ENCODE assay signal across 24 mouse cellular contexts in genomic region chr1:34038571-34038970, GRCm38 (mm10).
A peak's percentile ranks its signal among the peaks of the same experiment; 100 is the strongest.
DNase-seq lines count a peak whose midpoint lies in the region; ATAC-seq and TF ChIP-seq lines count a peak whose summit lies in the region.
"Had no signal": no experiment of that assay in that cellular context is flagged by ENCODE, and none has a peak within 500 bp of the region (broad histone marks: within the 10 kb centered on the region; RNA-seq: fewer than 3 reads in every experiment).

No protein-coding gene starts in this region.

- H3K27ac ChIP-seq in forebrain, embryonic 12.5 days = no peak overlapping the region
- no peak overlapping the region for H3K27ac ChIP-seq in forebrain, embryonic 16.5 days (ENCODE audit: low read length)
- H3K27ac ChIP-seq in hindbrain, embryonic 12.5 days = no peak overlapping the region
- H3K27ac ChIP-seq in hindbrain, embryonic 14.5 days = no peak overlapping the region
- H3K27ac ChIP-seq in ES-E14 (ENCODE audit: insufficient read depth, low read depth, low read length, poor library complexity, severe bottlenecking) = peak overlapping the region; percentile 55
- H3K27ac ChIP-seq: forebrain, embryonic 10.5 days; heart, adult 2 months; heart, embryonic 10.5 days; hindbrain, embryonic 13.5 days; hindbrain, postnatal 0 days had no signal

- ATAC-seq in forebrain, embryonic 12.5 days (ENCODE audit: low FRiP score) = peak; percentile 27; the same call in 1 of the 2 replicates
- no peak for ATAC-seq in forebrain, embryonic 16.5 days
- ATAC-seq in hindbrain, embryonic 12.5 days (ENCODE audit: low FRiP score) = 0 out of 2 replicates have a peak, but pooled peaks have one; percentile 41
- no peak for ATAC-seq in hindbrain, embryonic 14.5 days (ENCODE audit: low FRiP score)
- ATAC-seq: activated CD4-positive, CD25-positive, alpha-beta regulatory T cell, adult 4 months; forebrain, postnatal 0 days; hindbrain, postnatal 0 days; inflammation-experienced regulatory T-cells, adult 6 months; intestine, embryonic 16.5 days had no signal

- no peak overlapping the region for H3K4me3 ChIP-seq in forebrain, embryonic 12.5 days (replicated peaks)
- H3K4me3 ChIP-seq in forebrain, embryonic 16.5 days (replicated peaks; ENCODE audit: low read length) = no peak overlapping the region
- no peak overlapping the region for H3K4me3 ChIP-seq in hindbrain, embryonic 12.5 days
- no peak overlapping the region for H3K4me3 ChIP-seq in hindbrain, embryonic 14.5 days (replicated peaks; ENCODE audit: low read length)
- H3K4me3 ChIP-seq in ES-E14 (ENCODE audit: insufficient read depth in 1 of 2, low read depth in 1 of 2, low read length in 2 of 2, poor library complexity in 1 of 2, severe bottlenecking in 1 of 2) = no peak overlapping the region
- H3K4me3 ChIP-seq: forebrain, embryonic 10.5 days; heart, adult 2 months; heart, embryonic 10.5 days; hindbrain, embryonic 13.5 days had no signal

- no peaks in the 10 kb centered on the region for H3K27me3 ChIP-seq in forebrain, embryonic 12.5 days
- H3K27me3 ChIP-seq in forebrain, embryonic 16.5 days (replicated peaks; ENCODE audit: control insufficient read depth, insufficient read depth, low read length) = no peaks in the 10 kb centered on the region
- H3K27me3 ChIP-seq in hindbrain, embryonic 12.5 days = no peaks in the 10 kb centered on the region
- no peaks in the 10 kb centered on the region for H3K27me3 ChIP-seq in hindbrain, embryonic 14.5 days (ENCODE audit: control insufficient read depth, insufficient read depth, low read length)
- H3K27me3 ChIP-seq: hindbrain, embryonic 13.5 days had no signal

- no peak overlapping the region for H3K9ac ChIP-seq in forebrain, embryonic 12.5 days
- H3K9ac ChIP-seq in forebrain, embryonic 16.5 days (replicated peaks; ENCODE audit: low read depth, low read length) = no peak overlapping the region
- H3K9ac ChIP-seq in hindbrain, embryonic 12.5 days = no peak overlapping the region
- no peak overlapping the region for H3K9ac ChIP-seq in hindbrain, embryonic 14.5 days
- H3K9ac ChIP-seq in ES-E14 (ENCODE audit: insufficient read depth, low read depth, low read length, poor library complexity, severe bottlenecking) = no peak overlapping the region
- H3K9ac ChIP-seq: forebrain, postnatal 0 days; hindbrain, embryonic 13.5 days had no signal

- 90% methylated on average over 7 of the region's 7 CpGs for WGBS in forebrain, embryonic 12.5 days
- 93% methylated on average over 7 of the region's 7 CpGs for WGBS in forebrain, embryonic 16.5 days
- WGBS in hindbrain, embryonic 12.5 days = 95% methylated on average over 7 of the region's 7 CpGs
- WGBS in hindbrain, embryonic 14.5 days = 94% methylated on average over 7 of the region's 7 CpGs

- 0 out of 2 replicates have a peak, but pooled peaks cover 3% of the 10 kb centered on the region for H3K9me3 ChIP-seq in forebrain, embryonic 12.5 days
- H3K9me3 ChIP-seq in forebrain, embryonic 16.5 days (ENCODE audit: control insufficient read depth, low read length) = no peaks in the 10 kb centered on the region
- no peaks in the 10 kb centered on the region for H3K9me3 ChIP-seq in hindbrain, embryonic 12.5 days (replicated peaks)
- H3K9me3 ChIP-seq in hindbrain, embryonic 14.5 days (ENCODE audit: control insufficient read depth, low read length) = no peaks in the 10 kb centered on the region
- no peaks in the 10 kb centered on the region for H3K9me3 ChIP-seq in ES-E14 (ENCODE audit: control insufficient read depth, insufficient read depth, low read depth, low read length)
- H3K9me3 ChIP-seq: forebrain, embryonic 10.5 days; heart, embryonic 10.5 days; hindbrain, embryonic 13.5 days had no signal

- H3K4me1 ChIP-seq in forebrain, embryonic 12.5 days = peaks cover 23% of the 10 kb centered on the region
- H3K4me1 ChIP-seq in forebrain, embryonic 16.5 days (replicated peaks; ENCODE audit: control insufficient read depth, insufficient read depth, low read length) = peaks cover 9% of the 10 kb centered on the region
- H3K4me1 ChIP-seq in hindbrain, embryonic 12.5 days = peaks cover 24% of the 10 kb centered on the region
- 0 out of 2 replicates have a peak, but pooled peaks cover 6% of the 10 kb centered on the region for H3K4me1 ChIP-seq in hindbrain, embryonic 14.5 days (replicated peaks; ENCODE audit: control insufficient read depth, insufficient read depth, low read length)
- peaks cover 0 to 27% of the 10 kb centered on the region in 2 experiments; a peak in 3 of 4 replicates for H3K4me1 ChIP-seq in ES-E14 (ENCODE audit: control insufficient read depth in 2 of 2, insufficient read depth in 2 of 2, low read length in 2 of 2, poor library complexity in 1 of 2)

- no peak for DNase-seq in hindbrain, embryonic 14.5 days (ENCODE audit: low spot score)
- DNase-seq in ES-E14 (ENCODE audit: low read depth, low spot score) = peak; percentile 47
- DNase-seq in ZHBTc4 (ENCODE audit: low read depth, low spot score) = peak; percentile 87
- DNase-seq in urinary bladder, postnatal 10 days (ENCODE audit: low spot score) = no peak
- no peak for DNase-seq in right cerebral cortex, postnatal 10 days (ENCODE audit: low spot score in 2 of 2)
- DNase-seq: adrenal gland, adult 8-10 months; adrenal gland, postnatal 25 days; cerebellum, adult 18-20 months; cerebellum, adult 9-10 months; cerebellum, postnatal 14 days; forebrain, postnatal 0 days; gastrocnemius, postnatal 25 days; heart, adult 2 months; kidney, adult 18-20 months had no signal

- in situ Hi-C loops in ES-E14 (cut with MboI; ENCODE audit: low sequenced_read_pairs in 2 of 2, unreplicated experiment in 2 of 2) = no loop called here

- H3K36me3 ChIP-seq in forebrain, embryonic 12.5 days (replicated peaks) = no peaks in the 10 kb centered on the region
- no peaks in the 10 kb centered on the region for H3K36me3 ChIP-seq in forebrain, embryonic 16.5 days (ENCODE audit: control insufficient read depth, insufficient read depth)
- H3K36me3 ChIP-seq in hindbrain, embryonic 12.5 days = no peaks in the 10 kb centered on the region
- H3K36me3 ChIP-seq in hindbrain, embryonic 14.5 days (replicated peaks; ENCODE audit: control insufficient read depth, insufficient read depth) = no peaks in the 10 kb centered on the region
- H3K36me3 ChIP-seq in ES-E14 (ENCODE audit: control insufficient read depth, insufficient read depth, low read length, poor library complexity, severe bottlenecking) = peaks cover 6% of the 10 kb centered on the region; the same call in 1 of the 2 replicates
- H3K36me3 ChIP-seq: heart, embryonic 10.5 days had no signal

- no peak overlapping the region for H3K4me2 ChIP-seq in forebrain, embryonic 12.5 days
- H3K4me2 ChIP-seq in forebrain, embryonic 16.5 days (ENCODE audit: low read length) = no peak overlapping the region
- no peak overlapping the region for H3K4me2 ChIP-seq in hindbrain, embryonic 12.5 days (replicated peaks)
- H3K4me2 ChIP-seq in hindbrain, embryonic 14.5 days (replicated peaks) = no peak overlapping the region
- H3K4me2 ChIP-seq: hindbrain, embryonic 13.5 days had no signal

TF ChIP-seq in ES-E14, 5 proteins besides CTCF, POLR2A, EP300 and RAD21:
- TF ChIP-seq CHD2 (IDR thresholded peaks at IDR 0.05; ENCODE audit: low read depth, low read length) (no peak), MAFK (IDR thresholded peaks at IDR 0.05; ENCODE audit: insufficient read depth, low read depth, low read length) (no peak), ZC3H11A (IDR thresholded peaks at IDR 0.05; ENCODE audit: borderline replicate concordance, low read depth, low read length) (no peak), ZNF384 (IDR thresholded peaks at IDR 0.05; ENCODE audit: low read depth, low read length) (no peak), HCFC1 (IDR thresholded peaks at IDR 0.05; ENCODE audit: borderline replicate concordance, insufficient read depth, low read length) (no peak)
TF ChIP-seq in ES-E14: peak in this region for 0.

Comparison
In these comparisons a context has a peak if more than half of its experiments do, and no peak if none do; other contexts are left out.
1. ATAC-seq: peak in forebrain, embryonic 12.5 days (single experiment) and hindbrain, embryonic 12.5 days (single experiment); none in forebrain, embryonic 16.5 days (single experiment) and hindbrain, embryonic 14.5 days (single experiment).
2. DNase-seq: peak in ES-E14 (single experiment) and ZHBTc4 (single experiment); none in hindbrain, embryonic 14.5 days (single experiment), urinary bladder, postnatal 10 days (single experiment) and right cerebral cortex, postnatal 10 days (0 of 2).